Mouse (Mus musculus): ENCODE results near the gene Nos1ap. TPM values are rescaled to one million over a fixed set of nuclear protein-coding genes. Genes with fewer than 3 reads are reported as not detected.

Gene Nos1ap
- polyA plus RNA-seq, 1 experiment from 2014 or later: 6.2 TPM

- Histone ChIP-seq H3K27ac (ENCODE audit: low read length) (no peak overlapping the region), H3K9me3 (ENCODE audit: control insufficient read depth, low read length) (no peaks in the 10 kb centered on the region), H3K4me3 (ENCODE audit: low read length) (no peak overlapping the region), H3K4me1 (ENCODE audit: control insufficient read depth, insufficient read depth, low read length) (no peaks in the 10 kb centered on the region), H3K4me2 (ENCODE audit: low read depth, low read length) (no peak overlapping the region), H3K27me3 (replicated peaks; ENCODE audit: control insufficient read depth, insufficient read depth, low read length) (no peaks in the 10 kb centered on the region), H3K9ac (ENCODE audit: low read depth, low read length) (no peak overlapping the region), H3K36me3 (ENCODE audit: control insufficient read depth, insufficient read depth, low read length) (no peaks in the 10 kb centered on the region)
- ATAC-seq: no peak
- 89% methylated on average over 3 of the region's 3 CpGs for WGBS
These were observed 53.3 kb downstream of the Nos1ap start for GRCm38 (mm10) chr1:170536344-170536743.

DNA sequence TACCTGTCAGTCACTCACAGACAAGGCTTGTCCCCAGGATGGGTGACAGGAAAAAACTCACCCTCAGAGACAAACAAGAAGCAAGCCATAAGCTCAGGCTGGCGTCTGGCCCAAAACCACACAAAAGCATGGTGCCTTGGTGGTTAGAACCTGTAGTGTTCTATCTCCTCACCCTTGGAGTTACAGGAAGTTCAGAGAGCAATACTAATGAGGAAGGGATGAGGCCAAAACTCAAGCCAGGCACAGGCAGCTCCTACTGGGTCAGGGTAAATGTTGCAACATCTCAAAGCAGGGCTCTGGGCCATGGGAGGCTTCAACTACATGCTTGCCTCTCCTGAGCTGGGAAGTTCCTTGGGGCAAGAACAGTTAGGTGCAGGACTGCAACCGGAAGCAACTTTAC is 54.4 kb downstream of the Nos1ap start:
- no peak overlapping the region for H3K27ac ChIP-seq (ENCODE audit: low read length)
- 80% methylated on average over 2 of the region's 2 CpGs for WGBS
- peak; percentile 26; the same call in 1 of the 2 replicates for ATAC-seq

DNA sequence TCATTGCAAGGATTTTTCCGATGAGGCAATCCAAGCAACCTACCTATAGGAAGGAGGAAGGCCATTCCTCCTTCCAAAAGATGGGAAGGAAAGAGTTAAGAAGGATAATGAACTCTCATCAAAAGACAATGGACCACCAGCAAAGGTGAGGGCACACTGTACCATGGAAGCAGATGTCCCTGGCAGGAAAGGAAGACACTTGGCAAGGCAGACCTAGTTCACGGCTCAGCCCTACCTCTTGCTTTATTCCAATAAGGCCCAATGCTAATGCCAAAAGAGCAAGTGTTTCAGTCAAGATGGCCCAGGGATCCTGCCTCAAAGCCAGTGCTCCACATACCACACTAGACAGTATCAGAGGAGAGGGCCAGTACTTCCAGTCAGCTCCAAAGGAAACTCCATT is 58.4 kb downstream of the Nos1ap start:
- Histone ChIP-seq H3K4me2 (ENCODE audit: low read depth, low read length) (no peak overlapping the region), H3K27me3 (replicated peaks; ENCODE audit: control insufficient read depth, insufficient read depth, low read length) (no peaks in the 10 kb centered on the region), H3K9ac (ENCODE audit: low read depth, low read length) (no peak overlapping the region), H3K36me3 (ENCODE audit: control insufficient read depth, insufficient read depth, low read length) (no peaks in the 10 kb centered on the region), H3K4me1 (ENCODE audit: control insufficient read depth, insufficient read depth, low read length) (no peaks in the 10 kb centered on the region), H3K4me3 (ENCODE audit: low read length) (no peak overlapping the region), H3K9me3 (ENCODE audit: control insufficient read depth, low read length) (no peaks in the 10 kb centered on the region), H3K27ac (ENCODE audit: low read length) (no peak overlapping the region)
- ATAC-seq: no peak
- WGBS: 91% methylated on average over 2 of the region's 2 CpGs

More for the DNA sequence above, 54.4 kb downstream of the Nos1ap start:
- H3K27me3 ChIP-seq (replicated peaks; ENCODE audit: control insufficient read depth, insufficient read depth, low read length): no peaks in the 10 kb centered on the region
- H3K9me3 ChIP-seq (ENCODE audit: control insufficient read depth, low read length): no peaks in the 10 kb centered on the region
- no peaks in the 10 kb centered on the region for H3K36me3 ChIP-seq (ENCODE audit: control insufficient read depth, insufficient read depth, low read length)
- no peak overlapping the region for H3K4me3 ChIP-seq (ENCODE audit: low read length)
- H3K4me2 ChIP-seq (ENCODE audit: low read depth, low read length): no peak overlapping the region
- no peak overlapping the region for H3K9ac ChIP-seq (ENCODE audit: low read depth, low read length)
- no peaks in the 10 kb centered on the region for H3K4me1 ChIP-seq (ENCODE audit: control insufficient read depth, insufficient read depth, low read length)

DNA sequence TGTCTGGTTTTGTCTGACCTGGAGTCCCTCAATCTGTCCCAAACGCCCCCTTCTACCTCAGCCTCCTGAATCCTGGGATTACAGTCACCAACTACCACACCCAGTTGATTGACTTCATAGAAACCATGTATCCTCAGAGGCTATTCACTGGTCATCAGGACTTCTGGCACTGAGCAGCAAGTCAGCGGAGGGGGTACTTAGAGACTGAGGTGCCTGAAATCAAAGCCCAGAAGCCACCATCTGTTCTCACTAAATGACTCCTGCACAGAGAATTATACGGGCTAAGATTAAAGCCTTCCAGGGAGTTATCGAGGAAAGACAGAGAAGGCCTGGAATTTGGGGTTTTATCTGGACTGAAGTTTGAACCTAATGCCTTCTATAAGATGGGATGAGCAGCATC is 59.2 kb downstream of the Nos1ap start:
- no peaks in the 10 kb centered on the region for H3K9me3 ChIP-seq (ENCODE audit: control insufficient read depth, low read length)
- no peak for ATAC-seq
- no peaks in the 10 kb centered on the region for H3K27me3 ChIP-seq (replicated peaks; ENCODE audit: control insufficient read depth, insufficient read depth, low read length)
- 75% methylated on average over 4 of the region's 4 CpGs for whole genome bisulfite sequencing
- H3K4me3 ChIP-seq (ENCODE audit: low read length): no peak overlapping the region
- no peak overlapping the region for H3K27ac ChIP-seq (ENCODE audit: low read length)
- H3K4me2 ChIP-seq (ENCODE audit: low read depth, low read length): no peak overlapping the region
- H3K4me1 ChIP-seq (ENCODE audit: control insufficient read depth, insufficient read depth, low read length): no peaks in the 10 kb centered on the region
- H3K36me3 ChIP-seq (ENCODE audit: control insufficient read depth, insufficient read depth, low read length): no peaks in the 10 kb centered on the region
- H3K9ac ChIP-seq (ENCODE audit: low read depth, low read length): no peak overlapping the region

- Histone ChIP-seq H3K4me3 (ENCODE audit: low read length) (no peak overlapping the region), H3K4me1 (ENCODE audit: control insufficient read depth, insufficient read depth, low read length) (peaks cover 6% of the 10 kb centered on the region; the same call in 1 of the 2 replicates), H3K27me3 (replicated peaks; ENCODE audit: control insufficient read depth, insufficient read depth, low read length) (no peaks in the 10 kb centered on the region), H3K27ac (ENCODE audit: low read length) (no peak overlapping the region), H3K9me3 (ENCODE audit: control insufficient read depth, low read length) (no peaks in the 10 kb centered on the region), H3K9ac (ENCODE audit: low read depth, low read length) (no peak overlapping the region), H3K36me3 (ENCODE audit: control insufficient read depth, insufficient read depth, low read length) (no peaks in the 10 kb centered on the region), H3K4me2 (ENCODE audit: low read depth, low read length) (no peak overlapping the region)
- 77% methylated on average over 5 of the region's 5 CpGs for WGBS
- ATAC-seq: no peak
These were observed 66.8 kb downstream of the Nos1ap start for GRCm38 (mm10) chr1:170522891-170523290.

DNA sequence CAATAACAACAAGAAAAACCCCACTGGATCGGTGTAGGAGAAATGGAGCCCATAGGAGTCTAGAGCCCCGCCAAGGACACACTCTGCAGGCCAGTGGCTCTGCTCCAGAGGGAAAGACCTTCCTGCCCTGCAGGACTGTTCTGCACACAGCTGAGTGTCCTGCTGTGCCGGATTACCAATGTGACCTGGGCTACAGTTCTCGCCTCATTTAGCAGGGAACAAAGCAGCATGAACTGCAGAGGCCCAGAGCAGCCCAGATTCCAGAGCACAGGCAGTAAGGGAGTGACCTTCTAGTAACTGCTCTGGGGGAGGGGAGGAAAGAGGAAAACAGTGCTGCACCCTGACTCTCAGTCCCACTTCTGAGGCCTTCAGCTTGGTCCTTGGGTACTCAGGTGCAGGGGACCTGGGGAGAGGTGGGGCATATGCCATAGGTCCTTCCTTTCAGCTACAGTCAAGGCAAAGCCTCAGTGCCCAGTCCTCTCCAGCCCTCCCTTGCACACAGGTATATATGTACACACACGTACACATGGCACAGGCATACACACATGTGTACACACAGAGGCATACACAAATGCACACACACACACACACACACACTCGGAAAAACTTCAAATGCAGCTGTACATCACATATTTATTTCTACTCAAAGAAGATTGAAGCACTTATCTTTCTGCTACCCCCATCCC is 68.0 kb downstream of the Nos1ap start:
- 58% methylated on average over 6 of the region's 6 CpGs for WGBS
- Histone ChIP-seq H3K4me1 (ENCODE audit: control insufficient read depth, insufficient read depth, low read length) (peaks cover 6% of the 10 kb centered on the region; the same call in 1 of the 2 replicates), H3K4me2 (ENCODE audit: low read depth, low read length) (no peak overlapping the region), H3K27me3 (replicated peaks; ENCODE audit: control insufficient read depth, insufficient read depth, low read length) (no peaks in the 10 kb centered on the region), H3K9me3 (ENCODE audit: control insufficient read depth, low read length) (no peaks in the 10 kb centered on the region), H3K27ac (ENCODE audit: low read length) (no peak overlapping the region), H3K9ac (ENCODE audit: low read depth, low read length) (no peak overlapping the region), H3K36me3 (ENCODE audit: control insufficient read depth, insufficient read depth, low read length) (no peaks in the 10 kb centered on the region), H3K4me3 (ENCODE audit: low read length) (no peak overlapping the region)
- ATAC-seq: peak; percentile 70

DNA sequence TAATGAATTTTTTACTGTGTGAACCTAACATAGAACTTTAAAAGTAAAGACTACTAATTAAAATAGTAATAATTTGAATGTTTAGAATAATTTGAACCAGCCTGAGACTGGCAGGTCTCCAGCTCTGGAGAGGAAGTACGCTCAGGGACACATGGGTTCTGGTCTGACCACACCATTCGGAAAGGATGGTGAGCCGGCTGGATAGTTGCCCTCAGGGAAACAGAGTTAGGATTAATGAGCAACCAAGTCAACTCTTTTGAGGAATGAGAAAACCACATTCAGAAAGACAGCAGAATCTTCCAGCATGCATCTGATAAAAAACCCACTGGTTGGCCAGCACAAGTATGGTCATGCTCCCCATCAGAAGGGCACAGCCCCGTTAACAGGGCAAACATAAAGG is 69.5 kb downstream of the Nos1ap start:
- Histone ChIP-seq H3K4me1 (ENCODE audit: control insufficient read depth, insufficient read depth, low read length) (peaks cover 6% of the 10 kb centered on the region; the same call in 1 of the 2 replicates), H3K36me3 (ENCODE audit: control insufficient read depth, insufficient read depth, low read length) (no peaks in the 10 kb centered on the region), H3K9ac (ENCODE audit: low read depth, low read length) (no peak overlapping the region), H3K27ac (ENCODE audit: low read length) (no peak overlapping the region), H3K4me3 (ENCODE audit: low read length) (no peak overlapping the region), H3K4me2 (ENCODE audit: low read depth, low read length) (no peak overlapping the region), H3K9me3 (ENCODE audit: control insufficient read depth, low read length) (no peaks in the 10 kb centered on the region), H3K27me3 (replicated peaks; ENCODE audit: control insufficient read depth, insufficient read depth, low read length) (no peaks in the 10 kb centered on the region)
- no peak for ATAC-seq
- WGBS: 83% methylated on average over 4 of the region's 4 CpGs

DNA sequence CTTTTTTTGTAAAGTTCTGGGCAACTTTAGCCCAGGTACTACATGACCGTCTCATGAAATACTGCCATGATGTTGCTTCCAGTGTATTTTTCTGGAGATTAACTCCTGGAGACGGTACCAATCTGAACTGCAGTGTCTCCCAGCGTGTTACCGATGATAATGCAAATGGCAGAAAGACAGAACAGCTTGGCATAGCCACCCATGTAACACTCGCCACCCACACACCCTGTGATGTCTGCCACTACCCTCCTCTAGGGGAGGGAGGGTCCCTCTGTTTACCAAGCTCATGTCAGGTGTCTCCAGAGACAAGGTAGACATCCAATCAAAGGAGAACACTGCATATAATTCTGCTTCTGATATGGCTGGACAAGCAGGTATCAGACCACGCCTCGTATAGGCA is 70.0 kb downstream of the Nos1ap start:
- ATAC-seq: no peak
- no peaks in the 10 kb centered on the region for H3K27me3 ChIP-seq (replicated peaks; ENCODE audit: control insufficient read depth, insufficient read depth, low read length)
- H3K4me2 ChIP-seq (ENCODE audit: low read depth, low read length): no peak overlapping the region
- no peak overlapping the region for H3K27ac ChIP-seq (ENCODE audit: low read length)
- no peak overlapping the region for H3K4me3 ChIP-seq (ENCODE audit: low read length)
- H3K4me1 ChIP-seq (ENCODE audit: control insufficient read depth, insufficient read depth, low read length): peaks cover 6% of the 10 kb centered on the region; the same call in 1 of the 2 replicates
- WGBS: 92% methylated on average over 7 of the region's 7 CpGs
- H3K9me3 ChIP-seq (ENCODE audit: control insufficient read depth, low read length): no peaks in the 10 kb centered on the region
- H3K9ac ChIP-seq (ENCODE audit: low read depth, low read length): no peak overlapping the region
- no peaks in the 10 kb centered on the region for H3K36me3 ChIP-seq (ENCODE audit: control insufficient read depth, insufficient read depth, low read length)

GRCm38 (mm10) chr1:170516182-170516581 is 73.5 kb downstream of the Nos1ap start:
- 89% methylated on average over 6 of the region's 6 CpGs for WGBS
- no peak overlapping the region for H3K27ac ChIP-seq (ENCODE audit: low read length)
- no peak overlapping the region for H3K9ac ChIP-seq (ENCODE audit: low read depth, low read length)
- H3K36me3 ChIP-seq (ENCODE audit: control insufficient read depth, insufficient read depth, low read length): no peaks in the 10 kb centered on the region
- H3K9me3 ChIP-seq (ENCODE audit: control insufficient read depth, low read length): no peaks in the 10 kb centered on the region
- H3K4me2 ChIP-seq (ENCODE audit: low read depth, low read length): no peak overlapping the region
- no peaks in the 10 kb centered on the region; the same call in 1 of the 2 replicates for H3K4me1 ChIP-seq (ENCODE audit: control insufficient read depth, insufficient read depth, low read length)
- ATAC-seq: peak; percentile 47
- no peak overlapping the region for H3K4me3 ChIP-seq (ENCODE audit: low read length)
- H3K27me3 ChIP-seq (replicated peaks; ENCODE audit: control insufficient read depth, insufficient read depth, low read length): no peaks in the 10 kb centered on the region

GRCm38 (mm10) chr1:170515455-170515854 is 74.2 kb downstream of the Nos1ap start:
- 64% methylated on average over 1 of the region's 1 CpGs for WGBS
- Histone ChIP-seq H3K9ac (ENCODE audit: low read depth, low read length) (no peak overlapping the region), H3K36me3 (ENCODE audit: control insufficient read depth, insufficient read depth, low read length) (no peaks in the 10 kb centered on the region), H3K27ac (ENCODE audit: low read length) (no peak overlapping the region), H3K4me3 (ENCODE audit: low read length) (no peak overlapping the region), H3K4me1 (ENCODE audit: control insufficient read depth, insufficient read depth, low read length) (no peaks in the 10 kb centered on the region), H3K27me3 (replicated peaks; ENCODE audit: control insufficient read depth, insufficient read depth, low read length) (no peaks in the 10 kb centered on the region), H3K9me3 (ENCODE audit: control insufficient read depth, low read length) (no peaks in the 10 kb centered on the region), H3K4me2 (ENCODE audit: low read depth, low read length) (no peak overlapping the region)
- peak; percentile 67; the same call in 1 of the 2 replicates for ATAC-seq

All from intestine, embryonic 16.5 days (tissue).